Mouse (Mus musculus): ENCODE data around the gene Slc11a2. TPM values are rescaled to one million over a fixed set of nuclear protein-coding genes. Genes with fewer than 3 reads are reported as not detected.
"Not testable (repeated sequence)": the region's sequence is repeated elsewhere in the genome, so short reads cannot be mapped to it uniquely, and the experiment has no call there.

Gene Slc11a2
- polyA plus RNA-seq, 1 experiment from 2014 or later, result 36.8 TPM

- 27% methylated on average over 5 of the region's 5 CpGs for WGBS
- Histone ChIP-seq H3K36me3 (ENCODE audit: insufficient read depth, low read length) (no peaks in the 10 kb centered on the region), H3K4me2 (replicated peaks; ENCODE audit: low read depth, low read length) (no peak overlapping the region), H3K9ac (replicated peaks; ENCODE audit: low read length) (no peak overlapping the region), H3K9me3 (ENCODE audit: low read length) (peaks cover 7% of the 10 kb centered on the region; the same call in 1 of the 2 replicates), H3K4me1 (ENCODE audit: insufficient read depth, low read length) (no peaks in the 10 kb centered on the region), H3K27me3 (ENCODE audit: insufficient read depth, low read length) (no peaks in the 10 kb centered on the region), H3K27ac (ENCODE audit: low read length) (no peak overlapping the region), H3K4me3 (ENCODE audit: low read length) (no peak overlapping the region)
- no peak for ATAC-seq (ENCODE audit: low FRiP score, low TSS enrichment)
These were observed 49.8 kb downstream of the Slc11a2 start for GRCm38 (mm10) chr15:100375066-100375465.

GRCm38 (mm10) chr15:100367119-100367518 is 57.8 kb downstream of the Slc11a2 start:
- ATAC-seq (ENCODE audit: low FRiP score, low TSS enrichment), result no peak
- no peak overlapping the region for H3K27ac ChIP-seq (ENCODE audit: low read length)
- H3K27me3 ChIP-seq (ENCODE audit: insufficient read depth, low read length), result no peaks in the 10 kb centered on the region
- H3K4me1 ChIP-seq (ENCODE audit: insufficient read depth, low read length), result no peaks in the 10 kb centered on the region
- no peak overlapping the region for H3K4me3 ChIP-seq (ENCODE audit: low read length)
- H3K9ac ChIP-seq (replicated peaks; ENCODE audit: low read length), result no peak overlapping the region
- no peaks in the 10 kb centered on the region for H3K36me3 ChIP-seq (ENCODE audit: insufficient read depth, low read length)
- H3K4me2 ChIP-seq (replicated peaks; ENCODE audit: low read depth, low read length), result no peak overlapping the region
- WGBS, result 54% methylated on average over 7 of the region's 7 CpGs
- H3K9me3 ChIP-seq (ENCODE audit: low read length), result no peaks in the 10 kb centered on the region

- not testable (repeated sequence) for H3K4me1 ChIP-seq (ENCODE audit: insufficient read depth, low read length); H3K4me3 ChIP-seq (ENCODE audit: low read length); H3K9me3 ChIP-seq (ENCODE audit: low read length); H3K36me3 ChIP-seq (ENCODE audit: insufficient read depth, low read length); H3K27ac ChIP-seq (ENCODE audit: low read length); H3K9ac ChIP-seq (replicated peaks; ENCODE audit: low read length); H3K27me3 ChIP-seq (ENCODE audit: insufficient read depth, low read length); H3K4me2 ChIP-seq (replicated peaks; ENCODE audit: low read depth, low read length)
- WGBS, result 38% methylated on average over 8 of the region's 9 CpGs
- ATAC-seq (ENCODE audit: low FRiP score, low TSS enrichment), result peak; percentile 27; the same call in 1 of the 2 replicates
These were observed 58.9 kb downstream of the Slc11a2 start for GRCm38 (mm10) chr15:100365967-100366366.

GRCm38 (mm10) chr15:100364242-100364641 is 60.6 kb downstream of the Slc11a2 start, which contains the start of gene Higd1c:
Higd1c (plus strand) TSS chr15:100364542.
- Histone ChIP-seq H3K9ac (replicated peaks; ENCODE audit: low read length) (no peak within 1 kb of the TSS), H3K4me1 (ENCODE audit: insufficient read depth, low read length) (no peaks in the 10 kb centered on the region), H3K36me3 (ENCODE audit: insufficient read depth, low read length) (no peaks in the 10 kb centered on the region), H3K4me3 (ENCODE audit: low read length) (no peak within 1 kb of the TSS), H3K27ac (ENCODE audit: low read length) (no peak within 1 kb of the TSS), H3K27me3 (ENCODE audit: insufficient read depth, low read length) (no peaks in the 10 kb centered on the region), H3K4me2 (replicated peaks; ENCODE audit: low read depth, low read length) (no peak within 1 kb of the TSS), H3K9me3 (ENCODE audit: low read length) (no peaks in the 10 kb centered on the region)
- 57% methylated on average over 7 of the region's 7 CpGs for WGBS
- ATAC-seq (ENCODE audit: low FRiP score, low TSS enrichment), result no peak

- Histone ChIP-seq H3K9me3 (ENCODE audit: low read length) (no peaks in the 10 kb centered on the region), H3K27ac (ENCODE audit: low read length) (no peak overlapping the region), H3K36me3 (ENCODE audit: insufficient read depth, low read length) (no peaks in the 10 kb centered on the region), H3K9ac (replicated peaks; ENCODE audit: low read length) (no peak overlapping the region), H3K4me1 (ENCODE audit: insufficient read depth, low read length) (no peaks in the 10 kb centered on the region), H3K4me3 (ENCODE audit: low read length) (no peak overlapping the region), H3K27me3 (ENCODE audit: insufficient read depth, low read length) (no peaks in the 10 kb centered on the region), H3K4me2 (replicated peaks; ENCODE audit: low read depth, low read length) (no peak overlapping the region)
- ATAC-seq (ENCODE audit: low FRiP score, low TSS enrichment), result no peak
- 60% methylated on average over 5 of the region's 5 CpGs for WGBS
These were observed 69.0 kb downstream of the Slc11a2 start for GRCm38 (mm10) chr15:100355876-100356275.

- H3K27ac ChIP-seq (ENCODE audit: low read length); H3K4me3 ChIP-seq (ENCODE audit: low read length); H3K9me3 ChIP-seq (ENCODE audit: low read length); ATAC-seq (ENCODE audit: low FRiP score, low TSS enrichment); H3K4me2 ChIP-seq (replicated peaks; ENCODE audit: low read depth, low read length); H3K4me1 ChIP-seq (ENCODE audit: insufficient read depth, low read length); H3K36me3 ChIP-seq (ENCODE audit: insufficient read depth, low read length); H3K9ac ChIP-seq (replicated peaks; ENCODE audit: low read length); H3K27me3 ChIP-seq (ENCODE audit: insufficient read depth, low read length): not testable (repeated sequence)
- 89% methylated on average over 6 of the region's 22 CpGs for WGBS
These were observed 71.5 kb downstream of the Slc11a2 start for GRCm38 (mm10) chr15:100353399-100353798.

GRCm38 (mm10) chr15:100352711-100353250 is 72.1 kb downstream of the Slc11a2 start, which contains the start of the genes Methig1 and Mettl7a2:
Methig1 (plus strand) TSS chr15:100353149.
Mettl7a2 (plus strand) TSS chr15:100353200.
- no peaks in the 10 kb centered on the region for H3K27me3 ChIP-seq (ENCODE audit: insufficient read depth, low read length)
- no peaks in the 10 kb centered on the region for H3K9me3 ChIP-seq (ENCODE audit: low read length)
- no peak within 1 kb of the TSS for H3K9ac ChIP-seq (replicated peaks; ENCODE audit: low read length)
- ATAC-seq (ENCODE audit: low FRiP score, low TSS enrichment), result no peak
- WGBS, result 80% methylated on average over 10 of the region's 10 CpGs
- H3K4me1 ChIP-seq (ENCODE audit: insufficient read depth, low read length), result peaks cover 5% of the 10 kb centered on the region; the same call in 1 of the 2 replicates
- no peak within 1 kb of the TSS for H3K4me3 ChIP-seq (ENCODE audit: low read length)
- H3K36me3 ChIP-seq (ENCODE audit: insufficient read depth, low read length), result no peaks in the 10 kb centered on the region
- no peak within 1 kb of the TSS for H3K27ac ChIP-seq (ENCODE audit: low read length)
- H3K4me2 ChIP-seq (replicated peaks; ENCODE audit: low read depth, low read length), result no peak within 1 kb of the TSS

GRCm38 (mm10) chr15:100351501-100352060 is 73.3 kb downstream of the Slc11a2 start:
- H3K4me1 ChIP-seq (ENCODE audit: insufficient read depth, low read length), result peaks cover 5% of the 10 kb centered on the region; the same call in 1 of the 2 replicates
- H3K36me3 ChIP-seq (ENCODE audit: insufficient read depth, low read length), result no peaks in the 10 kb centered on the region
- no peak overlapping the region for H3K4me2 ChIP-seq (replicated peaks; ENCODE audit: low read depth, low read length)
- ATAC-seq (ENCODE audit: low FRiP score, low TSS enrichment), result 0 out of 2 replicates have a peak, but pooled peaks have one; percentile 40
- no peak overlapping the region for H3K4me3 ChIP-seq (ENCODE audit: low read length)
- no peak overlapping the region for H3K9ac ChIP-seq (replicated peaks; ENCODE audit: low read length)
- H3K9me3 ChIP-seq (ENCODE audit: low read length), result no peaks in the 10 kb centered on the region
- no peak overlapping the region for H3K27ac ChIP-seq (ENCODE audit: low read length)
- H3K27me3 ChIP-seq (ENCODE audit: insufficient read depth, low read length), result no peaks in the 10 kb centered on the region
- 67% methylated on average over 6 of the region's 6 CpGs for WGBS

GRCm38 (mm10) chr15:100349496-100349895 is 75.4 kb downstream of the Slc11a2 start:
- 11% methylated on average over 2 of the region's 2 CpGs for WGBS
- H3K27ac ChIP-seq (ENCODE audit: low read length), result peak overlapping the region; percentile 71
- peak; percentile 88 for ATAC-seq (ENCODE audit: low FRiP score, low TSS enrichment)

GRCm38 (mm10) chr15:100346761-100347160 is 78.1 kb downstream of the Slc11a2 start:
- peak overlapping the region; percentile 39 for H3K27ac ChIP-seq (ENCODE audit: low read length)

More at GRCm38 (mm10) chr15:100349496-100349895, 75.4 kb downstream of the Slc11a2 start:
- H3K27me3 ChIP-seq (ENCODE audit: insufficient read depth, low read length), result no peaks in the 10 kb centered on the region
- peaks cover 5% of the 10 kb centered on the region; the same call in 1 of the 2 replicates for H3K4me1 ChIP-seq (ENCODE audit: insufficient read depth, low read length)
- H3K4me3 ChIP-seq (ENCODE audit: low read length), result no peak overlapping the region
- no peaks in the 10 kb centered on the region for H3K36me3 ChIP-seq (ENCODE audit: insufficient read depth, low read length)
- H3K9ac ChIP-seq (replicated peaks; ENCODE audit: low read length), result no peak overlapping the region
- H3K4me2 ChIP-seq (replicated peaks; ENCODE audit: low read depth, low read length), result no peak overlapping the region
- no peaks in the 10 kb centered on the region for H3K9me3 ChIP-seq (ENCODE audit: low read length)

More at GRCm38 (mm10) chr15:100346761-100347160, 78.1 kb downstream of the Slc11a2 start:
- 65% methylated on average over 14 of the region's 14 CpGs for whole genome bisulfite sequencing
- Histone ChIP-seq H3K4me2 (replicated peaks; ENCODE audit: low read depth, low read length) (no peak overlapping the region), H3K27me3 (ENCODE audit: insufficient read depth, low read length) (no peaks in the 10 kb centered on the region), H3K4me3 (ENCODE audit: low read length) (no peak overlapping the region), H3K36me3 (ENCODE audit: insufficient read depth, low read length) (no peaks in the 10 kb centered on the region), H3K9me3 (ENCODE audit: low read length) (no peaks in the 10 kb centered on the region), H3K4me1 (ENCODE audit: insufficient read depth, low read length) (peaks cover 5% of the 10 kb centered on the region; the same call in 1 of the 2 replicates), H3K9ac (replicated peaks; ENCODE audit: low read length) (no peak overlapping the region)
- 0 out of 2 replicates have a peak, but pooled peaks have one; percentile 74 for ATAC-seq (ENCODE audit: low FRiP score, low TSS enrichment)

Data from kidney, embryonic 16.5 days (tissue).